Mouse (Mus musculus) frontal cortex, adult 2 months (tissue): ENCODE results near the gene Iqschfp. TPM values are rescaled to one million over a fixed set of nuclear protein-coding genes. Genes with fewer than 3 reads are reported as not detected.

Source experiments
- DNase-seq, 2 experiments: peaks; one replicate each; pipeline ENCODE4 v3.0.0; 2022; ENCODE audit warnings: low spot score in 1 of 2; ENCODE audit errors: extremely low spot score in 1 of 2
- polyA plus RNA-seq: library from polyadenylated mRNA; depleted of rRNA; stranded (reverse); fragments of >200 nt; gene quantifications from 2 replicates; pipeline ENCODE4 v1.2.3, GENCODE M21; 2012

The Iqschfp gene
- polyA plus RNA-seq, 1 experiment, result 4.1 TPM

DNA sequence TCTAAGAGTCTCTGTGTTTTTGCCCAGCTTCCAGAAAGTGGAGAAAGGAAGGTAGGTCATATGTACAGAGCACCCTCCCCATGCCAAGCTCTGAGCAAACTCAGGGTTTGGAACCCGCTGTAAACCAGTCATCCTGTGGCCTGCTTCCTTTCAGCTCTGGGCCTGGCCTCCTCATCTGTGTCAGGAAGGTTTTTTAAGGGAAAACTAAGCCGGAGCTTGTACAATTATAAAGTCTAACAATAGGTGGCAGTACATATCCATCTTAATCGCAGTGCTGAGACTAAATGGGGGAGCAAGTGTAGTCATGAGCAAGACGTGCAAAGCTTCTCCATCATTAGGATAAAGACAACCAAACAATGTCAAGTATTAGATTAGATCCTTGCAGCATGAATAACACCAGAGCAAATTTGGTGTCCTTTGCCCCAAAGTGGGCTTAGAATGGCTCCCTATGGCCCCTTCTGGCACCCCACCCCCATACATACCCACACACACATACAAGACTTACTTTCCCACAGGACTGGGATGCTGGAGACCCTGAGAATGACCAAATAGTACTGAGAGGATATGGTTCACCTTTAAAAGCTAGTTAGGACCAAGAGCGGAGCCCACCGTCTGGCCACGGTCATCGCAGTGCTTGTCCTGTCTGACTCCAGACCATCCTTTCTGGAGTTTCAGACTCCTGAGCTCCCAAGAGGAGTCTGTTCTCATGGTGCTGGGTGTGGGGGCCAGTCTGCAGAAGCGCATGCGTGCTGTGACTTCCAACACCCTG, 723.2 kb downstream of the Iqschfp start:
- DNase-seq, result peak in 1 of 2 experiments; percentile 75

- DNase-seq, result no peak
These were observed 724.3 kb downstream of the Iqschfp start for GRCm38 (mm10) chr3:68616363-68616762.

DNA sequence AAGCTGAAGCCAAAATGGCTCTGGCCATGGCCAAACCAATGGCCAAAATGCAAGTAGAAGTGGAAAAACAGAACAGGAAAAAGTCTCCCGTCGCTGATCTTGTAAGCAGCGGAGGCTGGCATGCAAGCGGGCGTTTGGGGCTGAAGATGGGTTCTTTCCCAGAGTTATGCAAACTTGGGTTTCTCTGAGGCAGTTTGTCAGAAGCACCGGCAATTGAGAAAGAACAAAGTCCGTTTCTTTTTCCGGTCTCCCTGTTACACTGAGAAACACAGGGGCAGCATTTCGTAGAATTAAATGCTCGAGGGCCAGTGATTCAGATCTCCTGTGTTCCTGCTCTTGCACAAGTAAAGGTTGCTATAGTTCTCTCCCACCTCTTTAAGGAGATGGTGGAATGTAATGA, 725.7 kb downstream of the Iqschfp start:
- no peak for DNase-seq

- no peak for DNase-seq
These were observed 727.1 kb downstream of the Iqschfp start for GRCm38 (mm10) chr3:68619097-68619496.

DNA sequence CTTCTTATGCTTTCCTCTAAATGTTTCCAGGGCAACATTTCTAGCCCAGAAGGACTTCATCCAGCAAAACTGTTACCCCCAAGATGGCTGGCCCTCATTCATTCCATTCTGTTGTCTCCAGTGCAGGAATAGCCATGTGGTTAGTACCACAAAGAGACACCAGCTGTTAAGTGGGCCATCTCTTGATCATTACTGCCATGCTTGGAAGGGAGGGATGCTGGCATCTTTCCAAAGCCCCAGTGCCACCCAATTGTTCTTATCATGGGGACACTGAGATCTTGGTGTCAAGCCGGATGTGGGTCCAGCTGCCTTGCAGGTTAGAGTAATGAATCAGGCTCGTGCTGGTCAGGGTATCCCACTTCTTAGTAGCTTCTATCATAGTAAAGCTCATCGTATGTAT, 729.9 kb downstream of the Iqschfp start:
- DNase-seq, result no peak

DNA sequence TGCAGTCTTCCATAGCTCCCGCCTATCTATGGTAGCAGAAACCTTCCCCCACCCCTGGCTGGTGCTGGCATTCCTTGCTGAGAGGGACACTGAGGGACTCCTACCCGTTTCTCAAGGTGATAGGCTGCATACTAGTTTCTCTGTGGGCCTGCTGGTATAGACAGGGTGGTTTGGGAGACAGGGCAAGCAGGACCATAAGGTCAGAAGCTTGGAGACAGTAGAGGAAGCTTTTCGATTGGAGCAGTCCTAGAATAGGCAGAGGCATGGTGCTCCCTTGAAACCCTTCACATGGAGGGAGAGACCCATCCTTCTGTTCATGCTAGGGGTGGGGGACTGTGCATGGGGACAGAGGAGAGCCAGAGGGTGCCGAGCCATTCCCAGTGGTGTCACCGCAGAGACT, 731.0 kb downstream of the Iqschfp start:
- DNase-seq, result peak in 1 of 2 experiments; percentile 0

DNA sequence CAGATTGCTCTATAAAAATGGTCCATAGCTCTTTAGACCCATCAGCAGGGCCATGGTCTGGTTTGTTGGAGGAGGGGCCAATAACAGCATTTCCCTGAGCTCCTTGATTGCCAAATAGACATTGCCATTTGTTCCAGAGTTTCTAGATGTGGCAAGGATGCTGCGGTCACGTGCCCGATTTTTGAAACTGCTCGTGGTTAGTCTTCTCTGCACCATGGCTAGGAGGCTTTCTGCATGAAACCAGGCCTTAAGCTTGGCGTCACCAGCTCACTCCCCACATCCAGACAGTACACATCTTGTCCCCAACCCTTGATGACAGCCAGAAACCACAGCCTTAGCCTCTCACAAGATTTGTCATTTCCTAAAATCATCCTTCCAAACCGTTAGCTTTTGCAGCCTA, 732.4 kb downstream of the Iqschfp start:
- DNase-seq, result peak in 1 of 2 experiments; percentile 2

- no peak for DNase-seq
These were observed 738.2 kb downstream of the Iqschfp start for GRCm38 (mm10) chr3:68630261-68630660.

GRCm38 (mm10) chr3:68630821-68631220, 738.8 kb downstream of the Iqschfp start:
- DNase-seq, result no peak

- no peak for DNase-seq
These were observed 740.7 kb downstream of the Iqschfp start for GRCm38 (mm10) chr3:68632714-68633113.

GRCm38 (mm10) chr3:68633577-68633976, 741.5 kb downstream of the Iqschfp start:
- DNase-seq, result no peak

DNA sequence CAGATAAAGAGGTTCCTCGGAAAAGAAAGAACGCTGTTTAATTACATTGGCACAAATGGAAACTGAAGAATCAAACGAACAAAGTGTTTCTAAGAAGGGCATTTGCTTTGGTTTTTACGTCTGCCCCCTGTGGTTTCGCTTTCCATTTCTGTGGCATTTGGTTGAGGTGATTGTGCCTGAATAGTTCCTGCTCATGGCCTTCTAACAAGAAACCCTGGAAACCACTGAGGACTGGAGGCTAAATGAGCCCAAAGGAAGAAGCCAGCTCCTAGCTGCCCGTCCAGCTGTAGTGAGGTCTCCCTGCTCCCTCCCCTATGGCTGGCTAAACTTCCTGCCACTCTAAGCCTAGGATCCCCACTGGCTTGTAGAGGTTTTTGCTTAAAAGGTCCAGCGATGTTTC, 745.9 kb downstream of the Iqschfp start:
- no peak for DNase-seq

DNA sequence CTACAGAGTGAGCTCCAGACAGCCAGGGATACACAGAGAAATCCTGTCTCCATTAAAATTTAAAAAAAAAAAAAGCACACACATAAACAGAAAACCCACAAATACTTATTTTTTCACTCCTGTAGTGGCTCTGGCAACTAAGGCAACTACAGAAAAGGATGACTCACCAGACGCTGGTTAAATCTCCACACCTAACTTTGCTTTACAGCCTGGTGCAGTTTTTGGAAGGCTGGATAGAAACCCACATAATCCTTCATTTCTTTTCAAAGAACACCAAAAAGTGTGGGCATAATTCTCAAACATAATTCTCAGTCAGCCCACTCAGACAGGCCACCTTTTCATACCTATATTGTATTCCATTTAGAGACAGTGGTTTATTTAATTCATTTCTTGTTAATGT, 746.7 kb downstream of the Iqschfp start:
- no peak for DNase-seq

GRCm38 (mm10) chr3:68642935-68643334, 750.9 kb downstream of the Iqschfp start:
- no peak for DNase-seq

DNA sequence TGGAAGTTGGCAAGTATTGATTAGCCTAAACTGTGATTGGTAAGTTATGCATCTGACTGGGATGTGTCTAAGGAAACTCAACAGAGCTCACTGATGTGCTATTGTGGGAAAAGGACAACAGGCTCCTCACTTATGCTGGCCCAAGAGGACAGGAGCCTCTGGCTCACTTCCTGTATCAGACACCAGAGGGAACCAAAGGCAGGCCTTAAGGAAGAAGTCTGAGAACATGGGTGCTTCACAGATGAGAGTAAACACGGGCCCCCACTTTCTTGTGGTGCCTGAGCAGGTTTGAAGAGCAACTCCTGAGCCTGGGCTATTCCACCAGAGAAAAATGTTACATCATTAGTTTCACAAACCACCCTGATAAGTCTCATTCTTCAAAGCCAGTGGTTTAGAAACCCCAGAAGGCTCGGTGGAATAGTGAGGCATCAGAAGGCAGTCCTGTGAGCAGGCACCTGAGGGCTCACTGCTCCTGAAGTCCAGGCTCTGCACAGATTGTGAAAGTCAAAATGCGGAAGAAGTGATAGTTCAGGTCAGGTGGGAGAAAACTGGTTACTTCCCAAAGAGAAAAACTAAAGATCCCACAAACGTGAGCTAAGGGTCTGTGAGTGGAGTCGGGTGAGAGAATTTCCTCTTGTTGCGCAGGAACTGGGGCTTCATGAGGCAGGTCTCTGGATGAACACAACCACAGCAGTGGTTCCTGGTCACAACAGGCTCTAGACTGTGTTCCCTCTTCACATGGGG, 754.5 kb downstream of the Iqschfp start:
- peak in 1 of 2 experiments; percentile 71 for DNase-seq

DNA sequence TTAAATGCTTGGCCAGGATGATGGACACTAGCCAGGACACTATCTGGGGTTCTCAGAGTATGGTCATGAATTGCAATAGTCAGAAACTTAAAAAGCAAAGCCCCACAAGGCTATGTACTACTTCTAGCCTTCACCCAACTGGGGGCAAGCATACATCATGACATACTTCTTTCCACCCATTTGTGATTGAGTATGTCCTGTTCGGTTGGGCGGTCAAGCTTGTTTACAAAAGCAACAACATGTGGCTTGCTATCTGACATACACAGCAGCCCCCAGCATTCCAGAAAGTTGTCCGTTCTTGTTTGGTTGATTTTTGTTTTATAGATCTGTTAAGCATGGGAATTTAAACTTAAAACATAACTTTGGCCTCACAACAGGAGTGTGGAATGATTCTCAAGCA, 755.2 kb downstream of the Iqschfp start:
- no peak for DNase-seq

DNA sequence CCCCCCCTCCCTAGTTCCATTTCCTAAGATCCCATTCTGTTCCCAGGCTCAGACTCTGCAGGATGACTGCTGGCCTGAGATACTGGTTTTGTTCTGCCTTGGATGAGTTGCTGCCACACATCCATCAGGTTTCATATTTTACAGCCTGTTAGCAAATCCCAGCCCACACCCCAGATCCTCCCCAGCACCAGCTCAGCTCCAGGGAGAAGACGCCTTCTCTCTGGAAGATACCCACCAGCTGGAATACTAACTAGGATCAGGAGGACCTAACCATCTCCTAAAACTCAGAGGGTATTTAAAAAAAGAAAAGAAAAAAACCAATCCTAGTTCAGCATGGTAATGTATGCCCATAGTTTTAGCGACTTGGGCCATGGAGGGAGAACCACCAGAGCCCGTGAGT, 758.2 kb downstream of the Iqschfp start:
- peak in 1 of 2 experiments; percentile 57 for DNase-seq

- DNase-seq, result no peak
These were observed 764.7 kb downstream of the Iqschfp start for GRCm38 (mm10) chr3:68656607-68657352.

DNA sequence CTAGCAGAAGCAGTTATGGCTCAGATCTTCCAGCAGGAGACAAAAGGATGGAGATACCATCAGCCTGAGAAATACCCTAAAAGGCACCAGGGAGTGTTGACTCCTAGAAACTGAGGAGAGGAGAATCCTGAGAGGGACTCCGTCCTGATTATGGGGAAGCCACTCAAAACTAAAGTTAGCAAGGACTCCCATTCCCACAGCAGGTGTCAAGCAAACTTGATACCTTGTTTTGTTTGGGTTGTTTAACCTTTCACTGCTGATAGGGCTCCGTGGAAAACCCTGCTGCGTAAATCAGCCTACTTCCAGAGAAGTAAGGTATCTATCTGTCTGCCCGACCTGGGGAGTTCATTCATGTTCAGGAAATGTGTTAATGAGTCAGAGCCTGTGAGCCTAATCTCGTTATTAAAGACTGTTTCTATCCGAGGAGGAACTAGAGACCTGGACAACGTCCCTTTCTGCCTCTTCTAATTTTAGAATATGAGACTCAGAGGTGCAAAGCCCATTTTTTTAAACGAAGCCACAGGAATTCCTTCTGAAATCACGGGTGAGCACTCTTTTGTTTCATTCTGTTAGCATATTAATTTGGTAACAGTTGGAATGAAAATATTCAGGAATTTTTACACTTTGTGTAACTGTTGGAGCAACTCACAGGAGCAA, 765.7 kb downstream of the Iqschfp start:
- no peak for DNase-seq

DNA sequence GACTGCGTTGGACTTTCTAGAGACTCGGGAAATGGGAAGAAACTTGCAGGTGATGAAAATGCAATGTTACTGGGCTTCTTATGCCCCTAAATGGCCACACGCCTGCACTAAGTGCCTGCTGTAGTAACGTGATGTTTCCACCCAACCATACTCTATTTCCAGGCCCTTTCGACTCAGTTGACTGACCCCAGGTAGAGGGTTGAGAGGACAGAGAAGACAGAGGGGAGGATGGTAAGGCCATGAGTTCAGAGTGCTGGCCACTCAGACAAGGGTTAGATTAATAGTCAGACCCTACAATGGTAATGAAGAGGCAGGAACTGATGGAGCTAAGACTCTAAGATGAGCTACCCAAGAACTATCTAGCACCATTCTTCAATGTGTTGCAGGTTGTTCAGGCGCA, 768.0 kb downstream of the Iqschfp start:
- no peak for DNase-seq

DNA sequence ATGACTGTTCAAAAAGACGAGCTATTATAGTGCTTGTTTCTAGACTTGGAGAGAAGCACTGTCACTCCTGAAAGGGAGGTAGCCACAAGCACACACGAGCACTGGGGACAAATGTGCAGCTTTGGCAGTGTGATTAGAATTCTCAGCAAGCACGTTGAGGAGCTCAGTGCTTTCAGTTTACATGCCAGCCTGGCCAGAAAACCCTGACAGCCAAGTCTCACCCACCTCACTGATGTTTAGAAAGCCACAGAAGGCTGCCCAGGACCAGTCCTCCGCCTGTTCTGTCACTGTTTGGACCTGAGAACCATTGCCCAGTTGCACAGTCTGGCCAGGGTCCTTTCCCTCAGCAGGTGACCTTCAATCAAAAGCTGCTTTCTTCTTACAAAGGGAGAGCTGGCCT, 768.5 kb downstream of the Iqschfp start:
- DNase-seq, result peak in 1 of 2 experiments; percentile 26
